Mouse (Mus musculus) MEL (cell line): Measurements from ENCODE around the gene Loxl3. TPM values are rescaled to one million over a fixed set of nuclear protein-coding genes. Genes with fewer than 3 reads are reported as not detected.

Experiments used
- DNase-seq: peaks from one replicate; pipeline ENCODE4 v3.0.0; 2011; ENCODE audit warnings: low read depth, low spot score
- H3K27ac ChIP-seq: 2 replicates; pipeline ENCODE4 v1.5.1; 2012; ENCODE audit warnings: low read depth, mild to moderate bottlenecking, control low read depth, low read length, moderate library complexity; ENCODE audit not compliant: control insufficient read depth
- H3K27me3 ChIP-seq, 2 experiments: fragments of 150-350 bp in 1 of 2; sonication (generic) in 1 of 2; 2 replicates each; pipeline ENCODE4 v1.6.1; 2012; ENCODE audit warnings: low read length in 2 of 2, mild to moderate bottlenecking in 2 of 2, improper control_type of control experiment in 1 of 2, moderate library complexity in 1 of 2; ENCODE audit not compliant: insufficient read depth in 2 of 2, control insufficient read depth in 1 of 2
- H3K36me3 ChIP-seq, 2 experiments: 2 replicates each; pipeline ENCODE4 v1.6.1; 2012 to 2014; ENCODE audit warnings: low read length in 2 of 2, improper control_type of control experiment in 1 of 2, inconsistent platforms in 1 of 2, mild to moderate bottlenecking in 1 of 2; ENCODE audit not compliant: insufficient read depth in 2 of 2, control insufficient read depth in 1 of 2
- H3K4me1 ChIP-seq, 2 experiments: fragments of 150-350 bp in 1 of 2; sonication (generic) in 1 of 2; 2 replicates each; pipeline ENCODE4 v1.6.1; 2012; ENCODE audit warnings: low read length in 2 of 2, improper control_type of control experiment in 1 of 2, mild to moderate bottlenecking in 1 of 2; ENCODE audit not compliant: insufficient read depth in 2 of 2, control insufficient read depth in 1 of 2
- H3K4me3 ChIP-seq, 2 experiments: fragments of 150-350 bp in 1 of 2; sonication (generic) in 1 of 2; 2 replicates each; pipeline ENCODE4 v1.5.1; 2012; ENCODE audit warnings: low read depth in 2 of 2, low read length in 2 of 2, mild to moderate bottlenecking in 2 of 2, moderate library complexity in 2 of 2, control low read depth in 1 of 2, improper control_type of control experiment in 1 of 2; ENCODE audit not compliant: control insufficient read depth in 1 of 2, insufficient read depth in 1 of 2
- H3K79me2 ChIP-seq: 2 replicates; pipeline ENCODE4 v1.6.1; 2012; ENCODE audit warnings: mild to moderate bottlenecking, low read length, moderate library complexity; ENCODE audit not compliant: control insufficient read depth, poor library complexity, insufficient read depth
- H3K9ac ChIP-seq: 2 replicates; pipeline ENCODE4 v1.6.1; 2012; ENCODE audit warnings: low read depth, mild to moderate bottlenecking, control low read depth, low read length, moderate library complexity; ENCODE audit not compliant: control insufficient read depth, poor library complexity, severe bottlenecking
- H3K9me3 ChIP-seq: fragments of 150-350 bp; sonication (generic); replicated peaks from 2 replicates; pipeline ENCODE4 v1.6.1; 2012; ENCODE audit warnings: mild to moderate bottlenecking, low read length, improper control_type of control experiment, moderate library complexity; ENCODE audit not compliant: insufficient read depth
- CTCF ChIP-seq, 3 experiments: IDR thresholded peaks in 2 of 3; conservative IDR thresholded peaks in 1 of 3; 2 replicates each; pipeline ENCODE4 v1.5.1; 2011 to 2012; ENCODE audit warnings: low read length in 3 of 3, low read depth in 2 of 3, mild to moderate bottlenecking in 2 of 3, improper control_type of control experiment in 1 of 3, inconsistent platforms in 1 of 3, mixed read lengths in 1 of 3, moderate library complexity in 1 of 3; ENCODE audit not compliant: control insufficient read depth in 1 of 3, insufficient read depth in 1 of 3, poor library complexity in 1 of 3, severe bottlenecking in 1 of 3
- ELF1 ChIP-seq: IDR thresholded peaks from 2 replicates; pipeline ENCODE4 v1.6.1; 2014; ENCODE audit warnings: low read depth, mild to moderate bottlenecking, inconsistent platforms, low read length, improper control_type of control experiment, moderate library complexity
- EP300 ChIP-seq, 2 experiments: IDR thresholded peaks; 2 replicates each; pipeline ENCODE4 v1.6.1; 2011; ENCODE audit warnings: improper control_type of control experiment in 2 of 2, low read length in 2 of 2, low read depth in 1 of 2, mild to moderate bottlenecking in 1 of 2
- ETS1 ChIP-seq: IDR thresholded peaks from 2 replicates; pipeline ENCODE4 v1.6.1; 2012; ENCODE audit warnings: low read depth, mild to moderate bottlenecking, inconsistent platforms, low read length, improper control_type of control experiment, moderate library complexity
- HCFC1 ChIP-seq: IDR thresholded peaks from 2 replicates; pipeline ENCODE4 v1.6.1; 2012; ENCODE audit warnings: low read depth, mild to moderate bottlenecking, inconsistent platforms, low read length, improper control_type of control experiment, moderate library complexity
- JUND ChIP-seq: IDR thresholded peaks from 2 replicates; pipeline ENCODE4 v1.6.1; 2011; ENCODE audit warnings: low read depth, mild to moderate bottlenecking, improper control_type of control experiment, low read length
- MAFK ChIP-seq: IDR thresholded peaks from 2 replicates; pipeline ENCODE4 v1.6.1; 2011; ENCODE audit warnings: low read depth, mild to moderate bottlenecking, low read length, improper control_type of control experiment, borderline replicate concordance
- MAZ ChIP-seq: IDR thresholded peaks from 2 replicates; pipeline ENCODE4 v1.6.1; 2012; ENCODE audit warnings: low read depth, mild to moderate bottlenecking, inconsistent platforms, low read length, improper control_type of control experiment
- MEF2A ChIP-seq: IDR thresholded peaks from 2 replicates; pipeline ENCODE4 v1.6.1; 2014; ENCODE audit warnings: low read depth, mild to moderate bottlenecking, inconsistent platforms, low read length, improper control_type of control experiment; ENCODE audit not compliant: poor library complexity, insufficient replicate concordance, severe bottlenecking; ENCODE audit errors: extremely low read depth
- MYB ChIP-seq: IDR thresholded peaks from 2 replicates; pipeline ENCODE4 v1.6.1; 2011; ENCODE audit warnings: mild to moderate bottlenecking, low read depth, low read length, improper control_type of control experiment
- MYC ChIP-seq: IDR thresholded peaks from 2 replicates; pipeline ENCODE4 v1.6.1; 2011; ENCODE audit warnings: low read depth, mild to moderate bottlenecking, low read length, improper control_type of control experiment, moderate library complexity
- NELFE ChIP-seq: IDR thresholded peaks from 2 replicates; pipeline ENCODE4 v1.6.1; 2011; ENCODE audit warnings: low read depth, low read length, improper control_type of control experiment
- NRF1 ChIP-seq: IDR thresholded peaks from 2 replicates; pipeline ENCODE4 v1.6.1; 2014; ENCODE audit warnings: low read depth, mild to moderate bottlenecking, inconsistent platforms, low read length, improper control_type of control experiment, moderate library complexity; ENCODE audit not compliant: poor library complexity, insufficient read depth, severe bottlenecking
- POLR2AphosphoS2 ChIP-seq: IDR thresholded peaks from 2 replicates; pipeline ENCODE4 v1.6.1; 2011; ENCODE audit warnings: low read length, improper control_type of control experiment
- POLR2AphosphoS5 ChIP-seq: IDR thresholded peaks from 2 replicates; pipeline ENCODE4 v1.6.1; 2012; ENCODE audit warnings: low read depth, borderline replicate concordance, mild to moderate bottlenecking, inconsistent platforms, low read length, moderate library complexity, mixed read lengths
- RAD21 ChIP-seq: IDR thresholded peaks from 2 replicates; pipeline ENCODE4 v1.6.1; 2011; ENCODE audit warnings: mild to moderate bottlenecking, low read depth, low read length, improper control_type of control experiment
- RCOR1 ChIP-seq: IDR thresholded peaks from 2 replicates; pipeline ENCODE4 v1.6.1; 2012; ENCODE audit warnings: low read depth, mild to moderate bottlenecking, inconsistent platforms, low read length, improper control_type of control experiment
- SIN3A ChIP-seq: IDR thresholded peaks from 2 replicates; pipeline ENCODE4 v1.6.1; 2012; ENCODE audit warnings: low read length, improper control_type of control experiment, inconsistent platforms
- SMC3 ChIP-seq: IDR thresholded peaks from 2 replicates; pipeline ENCODE4 v1.6.1; 2011; ENCODE audit warnings: low read depth, low read length, improper control_type of control experiment
- TAL1 ChIP-seq: IDR thresholded peaks from 2 replicates; pipeline ENCODE4 v1.6.1; 2012; ENCODE audit warnings: mild to moderate bottlenecking, inconsistent platforms, low read length, moderate library complexity, mixed read lengths
- TBP ChIP-seq: IDR thresholded peaks from 2 replicates; pipeline ENCODE4 v1.8.0; 2011; ENCODE audit warnings: low read depth, low read length, improper control_type of control experiment
- TCF12 ChIP-seq: IDR thresholded peaks from 2 replicates; pipeline ENCODE4 v1.6.1; 2014; ENCODE audit warnings: low read depth, mild to moderate bottlenecking, inconsistent platforms, low read length, improper control_type of control experiment, moderate library complexity
- UBTF ChIP-seq: IDR thresholded peaks from 2 replicates; pipeline ENCODE4 v1.6.1; 2012; ENCODE audit warnings: low read depth, mild to moderate bottlenecking, inconsistent platforms, low read length, improper control_type of control experiment, moderate library complexity, borderline replicate concordance; ENCODE audit not compliant: insufficient read depth
- USF1 ChIP-seq: IDR thresholded peaks from 2 replicates; pipeline ENCODE4 v1.6.1; 2014; ENCODE audit warnings: low read depth, mild to moderate bottlenecking, inconsistent platforms, low read length, improper control_type of control experiment, moderate library complexity
- USF2 ChIP-seq, 2 experiments: IDR thresholded peaks; 2 replicates each; pipeline ENCODE4 v1.6.1; 2011 to 2012; ENCODE audit warnings: improper control_type of control experiment in 2 of 2, low read length in 2 of 2, borderline replicate concordance in 1 of 2, inconsistent platforms in 1 of 2, low read depth in 1 of 2, mild to moderate bottlenecking in 1 of 2; ENCODE audit not compliant: insufficient read depth in 1 of 2
- ZKSCAN1 ChIP-seq: IDR thresholded peaks from 2 replicates; pipeline ENCODE4 v1.6.1; 2012; ENCODE audit warnings: low read depth, mild to moderate bottlenecking, inconsistent platforms, low read length, improper control_type of control experiment, moderate library complexity
- ZMIZ1 ChIP-seq: IDR thresholded peaks from 2 replicates; pipeline ENCODE4 v1.6.1; 2012; ENCODE audit warnings: low read depth, mild to moderate bottlenecking, inconsistent platforms, low read length, improper control_type of control experiment, moderate library complexity
- ZNF384 ChIP-seq: IDR thresholded peaks from 2 replicates; pipeline ENCODE4 v1.6.1; 2012; ENCODE audit warnings: low read depth, mild to moderate bottlenecking, inconsistent platforms, low read length, improper control_type of control experiment
- polyA plus RNA-seq, 2 experiments: library from polyadenylated mRNA; stranded (reverse) in 1 of 2; unstranded in 1 of 2; fragments of >175 nt in 1 of 2; fragments of >200 nt in 1 of 2; gene quantifications; 2 replicates each; pipeline versions ENCODE4 v1.2.1 to v1.2.4; 2012; ENCODE audit warnings: low replicate concordance in 2 of 2, low read depth in 1 of 2; ENCODE audit not compliant: insufficient read length in 2 of 2, insufficient read depth in 1 of 2, missing spikeins in 1 of 2
- total RNA-seq: library from RNA; depleted of rRNA; stranded (reverse); fragments of 300-350 nt; gene quantifications from 2 replicates; pipeline ENCODE4 v1.2.3, GENCODE M21; 2012

Gene Loxl3
- total and polyA plus RNA-seq, 3 experiments, result 0.77 to 1.0 TPM; not detected in 1

- Histone ChIP-seq H3K9me3 (no peaks in the 10 kb centered on the region), H3K9ac (no peak overlapping the region), H3K27me3 (no peaks in the 10 kb centered on the region), H3K27ac (no peak overlapping the region), H3K79me2 (no peaks in the 10 kb centered on the region; the same call in 1 of the 2 replicates), H3K4me1 (peaks cover 34 to 49% of the 10 kb centered on the region in 2 experiments), H3K36me3 (peaks cover 0 to 53% of the 10 kb centered on the region in 2 experiments; a peak in 2 of 4 replicates), H3K4me3 (no peak overlapping the region)
- TF ChIP-seq UBTF (no peak), RAD21 (no peak), USF2 (IDR thresholded peaks at IDR 0.05; ENCODE audit: borderline replicate concordance in 1 of 2, insufficient read depth in 1 of 2, low read depth in 1 of 2, low read length in 2 of 2) (no peak), MYC (no peak), ZMIZ1 (no peak), RCOR1 (no peak), HCFC1 (no peak), MEF2A (no peak), POLR2AphosphoS5 (no peak), USF1 (no peak), MYB (no peak), SIN3A (no peak), TBP (no peak), NELFE (no peak), CTCF (IDR thresholded peaks at IDR 0.05 in 2 of 3, conservative IDR thresholded peaks at IDR 0.05 in 1 of 3; ENCODE audit: control insufficient read depth in 1 of 3, insufficient read depth in 1 of 3, low read depth in 2 of 3, low read length in 3 of 3, poor library complexity in 1 of 3, severe bottlenecking in 1 of 3) (no peak), ZKSCAN1 (no peak), TCF12 (no peak), NRF1 (no peak), ELF1 (no peak), SMC3 (no peak)
- DNase-seq, result no peak
Measured at GRCm38 (mm10) chr6:83017190-83017589, 16.8 kb upstream of the Loxl3 start.

- peaks cover 29 to 42% of the 10 kb centered on the region in 2 experiments for H3K4me1 ChIP-seq
- no peak overlapping the region for H3K4me3 ChIP-seq
- H3K36me3 ChIP-seq, result peaks cover 0 to 48% of the 10 kb centered on the region in 2 experiments; a peak in 2 of 4 replicates
- H3K27ac ChIP-seq, result no peak overlapping the region
- no peaks in the 10 kb centered on the region for H3K79me2 ChIP-seq
- DNase-seq, result no peak
- no peaks in the 10 kb centered on the region for H3K27me3 ChIP-seq
- TF ChIP-seq SMC3 (no peak), MAFK (no peak), MYB (no peak), ELF1 (no peak), TAL1 (no peak), NRF1 (no peak), ETS1 (no peak), UBTF (no peak), POLR2AphosphoS2 (no peak), ZNF384 (no peak), JUND (no peak), MAZ (no peak), RAD21 (no peak), MEF2A (no peak), EP300 (IDR thresholded peaks at IDR 0.05; ENCODE audit: low read depth in 1 of 2, low read length in 2 of 2) (no peak)
- no peak overlapping the region for H3K9ac ChIP-seq
- H3K9me3 ChIP-seq, result no peaks in the 10 kb centered on the region
Measured at GRCm38 (mm10) chr6:83019044-83019443, 14.9 kb upstream of the Loxl3 start.
